Mouse (Mus musculus) forebrain, embryonic 16.5 days (tissue): Measurements from ENCODE around the gene Kank1. TPM values are rescaled to one million over a fixed set of nuclear protein-coding genes. Genes with fewer than 3 reads are reported as not detected.

Source experiments
- ATAC-seq: fragments of 200-750 bp; cut with Nextera tagmentation; 2 replicates; pipeline ENCODE4 v1.8.0; 2017; ENCODE audit warnings: mild to moderate bottlenecking, moderate library complexity
- H3K27ac ChIP-seq: fragments of 300-500 bp; sonication (generic); 2 replicates; pipeline ENCODE4 v1.5.1; 2014; ENCODE audit warnings: low read length, control low read depth
- H3K27me3 ChIP-seq: fragments of 300-500 bp; sonication (generic); replicated peaks from 2 replicates; pipeline ENCODE4 v1.6.1; 2014; ENCODE audit warnings: low read length; ENCODE audit not compliant: control insufficient read depth, insufficient read depth
- H3K36me3 ChIP-seq: fragments of 300-500 bp; sonication (generic); 2 replicates; pipeline ENCODE4 v1.6.1; 2014; ENCODE audit not compliant: control insufficient read depth, insufficient read depth
- H3K4me1 ChIP-seq: fragments of 300-500 bp; sonication (generic); replicated peaks from 2 replicates; pipeline ENCODE4 v1.6.1; 2014; ENCODE audit warnings: low read length; ENCODE audit not compliant: control insufficient read depth, insufficient read depth
- H3K4me2 ChIP-seq: fragments of 300-500 bp; sonication (generic); 2 replicates; pipeline ENCODE4 v1.6.1; 2014; ENCODE audit warnings: mild to moderate bottlenecking, low read length, control low read depth
- H3K4me3 ChIP-seq: fragments of 300-500 bp; sonication (generic); replicated peaks from 2 replicates; pipeline ENCODE4 v1.5.1; 2014; ENCODE audit warnings: mild to moderate bottlenecking, low read length, control low read depth
- H3K9ac ChIP-seq: fragments of 300-500 bp; sonication (generic); replicated peaks from 2 replicates; pipeline ENCODE4 v1.6.1; 2014; ENCODE audit warnings: low read depth, low read length, control low read depth
- H3K9me3 ChIP-seq: fragments of 300-500 bp; sonication (generic); 2 replicates; pipeline ENCODE4 v1.6.1; 2016; ENCODE audit warnings: low read length; ENCODE audit not compliant: control insufficient read depth
- WGBS: fragments of 180-500 bp; shearing (Covaris S2); extraction: QIAGEN DNeasy Blood & Tissue Kit; methylation state at CpG from one replicate; pipeline ENCODE4 v1.1.7; 2014; 5-methylcytosine and 5-hydroxymethylcytosine counted together
- polyA plus RNA-seq: library from polyadenylated mRNA; unstranded; fragments of >200 nt; fragmentation: Nextera tagmentation; extraction: Ambion mirVana; gene quantifications from 2 replicates; pipeline ENCODE4 v1.2.1, GENCODE M21; 2015

Kank1 gene
- polyA plus RNA-seq, 1 experiment from 2014 or later, result 4.8 TPM

GRCm38 (mm10) chr19:25409239-25409638 is 172.5 kb downstream of the Kank1 start:
- Histone ChIP-seq H3K27ac (no peak overlapping the region), H3K9ac (no peak overlapping the region), H3K36me3 (no peaks in the 10 kb centered on the region), H3K4me2 (no peak overlapping the region), H3K27me3 (peaks cover 13% of the 10 kb centered on the region; the same call in 1 of the 2 replicates), H3K9me3 (no peaks in the 10 kb centered on the region), H3K4me1 (peaks cover 20% of the 10 kb centered on the region), H3K4me3 (no peak overlapping the region)
- WGBS, result 94% methylated on average over 9 of the region's 9 CpGs
- no peak for ATAC-seq

GRCm38 (mm10) chr19:25411353-25411752 is 174.6 kb downstream of the Kank1 start:
- Histone ChIP-seq H3K4me1 (peaks cover 17% of the 10 kb centered on the region), H3K9me3 (no peaks in the 10 kb centered on the region), H3K4me3 (no peak overlapping the region), H3K27me3 (peaks cover 6% of the 10 kb centered on the region; the same call in 1 of the 2 replicates), H3K36me3 (no peaks in the 10 kb centered on the region), H3K4me2 (no peak overlapping the region), H3K9ac (no peak overlapping the region), H3K27ac (peak overlapping the region; percentile 58; the same call in 1 of the 2 replicates)
- 78% methylated on average over 17 of the region's 17 CpGs for WGBS
- peak; percentile 72 for ATAC-seq

DNA sequence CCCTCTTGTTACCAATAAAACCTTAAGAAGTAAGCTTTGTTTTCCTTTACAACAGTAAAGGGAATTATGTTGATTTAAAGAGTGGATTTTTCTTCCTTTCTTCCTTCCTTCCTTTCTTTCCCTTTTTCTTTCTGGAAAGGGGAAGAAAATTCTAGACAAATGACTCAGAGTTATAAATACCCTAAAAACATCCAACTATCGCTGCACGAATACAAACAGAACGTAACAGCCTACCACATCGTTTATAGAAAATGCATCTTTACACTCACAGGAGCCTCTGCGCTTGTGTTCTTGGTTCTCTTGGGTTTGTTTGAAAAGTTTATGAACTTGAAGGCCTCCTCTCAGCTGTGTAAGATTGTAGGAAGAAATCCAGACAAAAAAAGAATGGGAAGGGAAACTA is 178.7 kb downstream of the Kank1 start:
- no peaks in the 10 kb centered on the region for H3K36me3 ChIP-seq
- H3K4me3 ChIP-seq, result no peak overlapping the region
- H3K9ac ChIP-seq, result no peak overlapping the region
- WGBS, result 64% methylated on average over 5 of the region's 5 CpGs
- no peak for ATAC-seq
- no peak overlapping the region for H3K4me2 ChIP-seq
- no peak overlapping the region for H3K27ac ChIP-seq
- peaks cover 6% of the 10 kb centered on the region; the same call in 1 of the 2 replicates for H3K4me1 ChIP-seq
- H3K27me3 ChIP-seq, result no peaks in the 10 kb centered on the region
- H3K9me3 ChIP-seq, result no peaks in the 10 kb centered on the region

DNA sequence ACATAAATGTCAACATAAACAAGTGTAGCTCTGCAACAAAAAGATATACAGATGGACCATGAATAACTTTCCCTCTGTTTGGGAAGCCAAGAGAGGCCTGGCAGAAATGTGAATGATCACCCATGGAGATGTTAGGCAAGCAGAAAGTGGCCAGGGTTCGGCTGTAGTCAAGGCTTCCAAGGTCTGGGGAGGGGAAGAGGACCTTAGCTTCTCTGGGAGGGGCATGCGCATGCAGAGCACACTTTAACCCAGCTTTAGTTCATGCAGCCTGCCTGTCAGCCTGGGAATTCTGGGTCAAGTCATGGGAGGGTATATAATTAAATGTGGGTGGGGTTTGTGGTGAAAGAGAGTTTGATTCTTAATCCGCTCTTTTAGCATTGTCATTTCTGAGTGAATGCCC is 180.9 kb downstream of the Kank1 start:
- WGBS, result 45% methylated on average over 3 of the region's 3 CpGs
- H3K9me3 ChIP-seq, result no peaks in the 10 kb centered on the region
- H3K4me3 ChIP-seq, result no peak overlapping the region
- no peak for ATAC-seq
- no peak overlapping the region for H3K9ac ChIP-seq
- no peak overlapping the region for H3K27ac ChIP-seq
- no peak overlapping the region for H3K4me2 ChIP-seq
- H3K4me1 ChIP-seq, result peaks cover 2% of the 10 kb centered on the region; the same call in 1 of the 2 replicates
- H3K27me3 ChIP-seq, result no peaks in the 10 kb centered on the region
- no peaks in the 10 kb centered on the region for H3K36me3 ChIP-seq

GRCm38 (mm10) chr19:25419983-25420382 is 183.2 kb downstream of the Kank1 start:
- no peaks in the 10 kb centered on the region for H3K27me3 ChIP-seq
- no peak for ATAC-seq
- no peaks in the 10 kb centered on the region for H3K36me3 ChIP-seq
- H3K27ac ChIP-seq, result no peak overlapping the region
- H3K4me1 ChIP-seq, result peaks cover 2% of the 10 kb centered on the region; the same call in 1 of the 2 replicates
- H3K9me3 ChIP-seq, result no peaks in the 10 kb centered on the region
- no peak overlapping the region for H3K4me3 ChIP-seq
- H3K9ac ChIP-seq, result no peak overlapping the region
- H3K4me2 ChIP-seq, result no peak overlapping the region
- WGBS, result 66% methylated on average over 8 of the region's 8 CpGs

GRCm38 (mm10) chr19:25422096-25422495 is 185.3 kb downstream of the Kank1 start:
- ATAC-seq, result no peak
- Histone ChIP-seq H3K9ac (no peak overlapping the region), H3K27me3 (no peaks in the 10 kb centered on the region), H3K27ac (no peak overlapping the region), H3K36me3 (no peaks in the 10 kb centered on the region), H3K4me2 (no peak overlapping the region), H3K4me1 (peaks cover 2% of the 10 kb centered on the region; the same call in 1 of the 2 replicates), H3K4me3 (no peak overlapping the region), H3K9me3 (no peaks in the 10 kb centered on the region)
- 88% methylated on average over 7 of the region's 7 CpGs for WGBS

GRCm38 (mm10) chr19:25423371-25423770 is 186.6 kb downstream of the Kank1 start:
- Histone ChIP-seq H3K9me3 (no peaks in the 10 kb centered on the region), H3K27me3 (no peaks in the 10 kb centered on the region), H3K36me3 (no peaks in the 10 kb centered on the region), H3K4me1 (peaks cover 2% of the 10 kb centered on the region; the same call in 1 of the 2 replicates), H3K9ac (no peak overlapping the region), H3K4me2 (no peak overlapping the region), H3K27ac (no peak overlapping the region), H3K4me3 (no peak overlapping the region)
- 88% methylated on average over 5 of the region's 5 CpGs for WGBS
- no peak for ATAC-seq

DNA sequence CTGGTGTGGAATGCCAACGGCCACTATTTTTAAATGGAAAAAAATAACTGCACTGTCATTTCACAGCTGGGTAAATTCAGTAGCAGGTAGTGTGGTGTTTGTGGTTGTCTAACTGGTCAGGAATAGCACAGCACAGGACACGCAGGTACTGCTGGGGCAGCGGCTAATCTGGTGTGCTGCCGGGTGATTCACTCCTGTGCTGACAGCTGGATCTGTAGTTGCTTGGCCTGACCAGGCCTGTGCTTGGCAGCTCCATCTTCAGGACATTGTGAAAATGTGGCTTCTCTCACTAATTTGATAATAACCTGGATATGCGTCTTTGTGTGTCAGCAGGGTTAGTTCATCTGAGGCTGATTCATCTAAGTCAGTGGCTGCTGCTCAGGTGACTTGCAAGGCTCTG is 189.7 kb downstream of the Kank1 start:
- no peak overlapping the region for H3K4me2 ChIP-seq
- 87% methylated on average over 5 of the region's 5 CpGs for whole genome bisulfite sequencing
- no peak for ATAC-seq

DNA sequence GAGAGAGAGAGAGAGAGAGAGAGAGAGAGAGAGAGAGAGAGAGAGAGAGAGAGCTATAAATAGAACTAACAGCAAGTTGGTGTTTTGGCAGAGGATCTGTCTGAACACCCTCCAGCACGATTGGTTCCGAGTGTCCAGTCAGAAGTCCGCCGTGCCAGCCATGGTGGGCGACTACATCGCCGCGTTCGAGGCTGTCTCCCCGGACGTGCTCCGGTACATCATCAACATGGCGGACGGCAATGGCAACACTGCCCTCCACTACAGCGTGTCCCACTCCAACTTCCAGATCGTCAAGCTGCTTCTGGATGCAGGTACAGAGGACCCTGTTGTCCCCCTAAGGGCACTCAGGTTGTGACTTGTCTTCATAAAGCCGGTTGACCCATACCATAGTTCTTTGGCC is 191.1 kb downstream of the Kank1 start:
- Histone ChIP-seq H3K9ac (no peak overlapping the region), H3K4me2 (no peak overlapping the region), H3K9me3 (no peaks in the 10 kb centered on the region), H3K27me3 (no peaks in the 10 kb centered on the region), H3K36me3 (no peaks in the 10 kb centered on the region), H3K4me1 (no peaks in the 10 kb centered on the region), H3K4me3 (no peak overlapping the region), H3K27ac (no peak overlapping the region)
- ATAC-seq, result no peak
- 96% methylated on average over 17 of the region's 17 CpGs for WGBS

More for the DNA sequence above, 189.7 kb downstream of the Kank1 start:
- H3K36me3 ChIP-seq, result no peaks in the 10 kb centered on the region
- H3K27ac ChIP-seq, result no peak overlapping the region
- H3K4me3 ChIP-seq, result no peak overlapping the region
- no peak overlapping the region for H3K9ac ChIP-seq
- no peaks in the 10 kb centered on the region for H3K27me3 ChIP-seq
- H3K4me1 ChIP-seq, result no peaks in the 10 kb centered on the region
- no peaks in the 10 kb centered on the region for H3K9me3 ChIP-seq
